Mouse (Mus musculus) bone marrow, adult 2 months (tissue): Measurements from ENCODE around the gene Hivep3.

Source experiments
- CTCF ChIP-seq: fragments of 200-500 bp; IDR thresholded peaks from 2 replicates; pipeline ENCODE4 v1.5.1; 2011; ENCODE audit warnings: low read length, control low read depth; ENCODE audit not compliant: control insufficient read depth, insufficient read depth
- POLR2A ChIP-seq: fragments of 200-500 bp; IDR thresholded peaks from 2 replicates; pipeline ENCODE4 v1.6.1; 2011; ENCODE audit warnings: low read depth, mild to moderate bottlenecking, control low read depth, low read length, borderline replicate concordance; ENCODE audit not compliant: control insufficient read depth

DNA sequence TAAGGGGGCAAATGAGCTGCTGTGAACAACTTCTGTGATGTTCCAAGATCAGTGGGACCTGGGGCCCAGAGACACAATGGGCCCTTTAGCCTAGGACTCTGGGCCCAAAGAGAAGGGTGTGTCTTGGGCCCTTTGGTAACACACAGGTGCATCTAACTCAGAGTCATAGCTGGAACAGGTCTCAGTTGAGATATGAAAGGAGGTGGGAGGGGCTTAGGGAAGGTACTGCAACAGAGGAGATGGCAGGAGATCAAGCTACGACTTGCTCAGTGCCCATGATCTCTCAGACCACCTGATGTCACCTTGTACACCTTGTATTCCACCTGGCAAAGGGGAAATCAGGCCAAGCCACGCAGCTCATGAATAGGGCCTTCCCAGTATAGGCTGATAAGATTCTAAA, 235.3 kb downstream of the Hivep3 start:
- TF ChIP-seq CTCF (no peak), POLR2A (no peak)
